Mouse (Mus musculus): ENCODE results near the gene Polr3g. TPM values are rescaled to one million over a fixed set of nuclear protein-coding genes. Genes with fewer than 3 reads are reported as not detected.

Gene Polr3g
- polyA plus RNA-seq, 1 experiment from 2014 or later = 5.3 TPM

DNA sequence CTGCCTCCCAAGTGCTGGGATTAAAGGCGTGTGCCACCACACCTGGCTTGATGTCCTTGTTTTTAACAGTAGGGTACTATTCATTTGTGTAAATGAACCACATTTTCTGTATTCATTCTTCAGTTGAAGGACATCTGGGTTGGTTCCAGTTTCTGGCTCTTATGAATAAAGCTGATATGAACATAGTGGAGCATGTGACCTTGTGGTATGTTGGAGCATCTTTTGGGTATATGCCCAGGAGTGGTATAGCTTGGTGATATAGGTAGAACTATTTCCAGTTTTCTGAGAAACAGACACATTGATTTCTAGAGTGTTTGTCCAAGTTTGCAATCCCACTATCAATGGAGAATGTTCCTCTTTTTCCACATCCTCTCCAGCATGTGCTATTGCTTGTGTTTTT, 3.1 kb upstream of the Polr3g start:
- Histone ChIP-seq H3K27ac (replicated peaks) (no peak overlapping the region), H3K4me2 (no peak overlapping the region), H3K9ac (no peak overlapping the region), H3K27me3 (no peaks in the 10 kb centered on the region), H3K9me3 (no peaks in the 10 kb centered on the region), H3K4me1 (replicated peaks) (peaks cover 18% of the 10 kb centered on the region), H3K36me3 (no peaks in the 10 kb centered on the region), H3K4me3 (no peak overlapping the region)
- no peak for ATAC-seq (ENCODE audit: low FRiP score, low read depth)
- WGBS = 97% methylated on average over 1 of the region's 1 CpGs

DNA sequence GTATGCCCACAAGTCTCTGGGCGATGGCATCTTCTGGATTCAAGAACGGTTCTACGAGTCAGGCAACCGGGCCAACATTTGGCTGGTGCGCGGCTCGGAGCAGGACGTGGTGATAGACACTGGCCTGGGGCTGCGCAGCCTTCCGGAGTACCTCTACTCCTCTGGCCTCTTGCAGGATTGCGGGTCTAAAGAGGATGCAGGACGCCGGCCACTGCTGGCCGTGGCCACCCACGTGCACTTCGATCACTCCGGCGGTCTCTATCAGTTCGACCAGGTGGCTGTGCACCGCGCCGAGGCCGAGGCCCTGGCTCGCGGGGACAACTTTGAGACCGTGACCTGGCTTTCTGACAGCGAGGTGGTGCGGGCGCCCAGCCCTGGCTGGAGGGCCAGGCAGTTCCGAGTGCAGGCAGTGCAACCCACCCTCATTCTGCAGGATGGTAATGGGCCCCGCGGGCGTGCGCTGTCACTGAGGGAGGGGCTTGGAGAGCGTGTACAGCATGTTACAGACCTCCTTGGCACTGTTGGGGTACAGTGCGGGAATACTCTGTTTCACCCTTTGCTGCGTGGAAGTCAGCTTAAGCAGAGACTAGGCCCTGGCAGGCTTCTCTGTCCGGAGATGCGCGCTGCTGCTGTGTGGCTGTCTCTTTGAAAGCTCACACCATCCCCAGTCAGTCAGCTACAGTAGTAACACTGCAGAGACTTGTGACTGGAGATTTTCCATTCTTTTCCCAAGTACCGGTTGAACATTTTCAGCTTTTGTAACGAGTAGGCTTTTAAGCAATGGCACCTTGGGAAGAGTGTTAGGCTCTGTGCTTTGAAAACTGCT, 946 bp upstream of the Polr3g start:
- Histone ChIP-seq H3K36me3 (no peaks in the 10 kb centered on the region), H3K4me2 (peak overlapping the region; percentile 93), H3K27ac (replicated peaks) (peak overlapping the region; percentile 94), H3K4me3 (peak overlapping the region; percentile 79), H3K27me3 (no peaks in the 10 kb centered on the region), H3K9ac (peak overlapping the region; percentile 78), H3K9me3 (no peaks in the 10 kb centered on the region), H3K4me1 (replicated peaks) (peaks cover 18% of the 10 kb centered on the region)
- ATAC-seq (ENCODE audit: low FRiP score, low read depth) = peak; percentile 65
- WGBS = under 1% methylated on average over 42 of the region's 42 CpGs

DNA sequence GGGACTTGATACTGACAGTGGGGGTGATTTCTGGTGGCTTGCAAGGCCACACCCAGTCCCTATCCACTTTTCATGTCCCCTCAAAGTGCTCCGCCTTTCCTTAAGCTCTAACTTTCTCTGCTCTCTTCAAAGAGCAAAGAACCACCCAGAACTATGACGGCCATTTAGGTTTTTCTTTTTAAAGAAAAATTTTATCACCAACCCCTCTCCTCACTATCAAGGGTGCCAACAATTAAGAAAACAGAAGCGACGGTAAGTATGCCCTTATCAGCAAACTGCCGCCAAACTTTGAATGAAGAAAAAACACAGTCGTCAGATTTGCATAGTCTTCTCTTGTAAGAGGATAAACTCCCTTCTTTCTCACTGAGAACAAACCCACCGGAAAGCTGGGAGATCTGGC, 547 bp downstream of the Polr3g start:
- Histone ChIP-seq H3K4me3 (peak overlapping the region; percentile 79), H3K27me3 (no peaks in the 10 kb centered on the region), H3K9me3 (no peaks in the 10 kb centered on the region), H3K36me3 (no peaks in the 10 kb centered on the region), H3K9ac (peak overlapping the region; percentile 78), H3K27ac (replicated peaks) (no peak overlapping the region), H3K4me1 (replicated peaks) (peaks cover 18% of the 10 kb centered on the region), H3K4me2 (peak overlapping the region; percentile 93)
- no peak for ATAC-seq (ENCODE audit: low FRiP score, low read depth)
- 1% methylated on average over 7 of the region's 7 CpGs for WGBS

DNA sequence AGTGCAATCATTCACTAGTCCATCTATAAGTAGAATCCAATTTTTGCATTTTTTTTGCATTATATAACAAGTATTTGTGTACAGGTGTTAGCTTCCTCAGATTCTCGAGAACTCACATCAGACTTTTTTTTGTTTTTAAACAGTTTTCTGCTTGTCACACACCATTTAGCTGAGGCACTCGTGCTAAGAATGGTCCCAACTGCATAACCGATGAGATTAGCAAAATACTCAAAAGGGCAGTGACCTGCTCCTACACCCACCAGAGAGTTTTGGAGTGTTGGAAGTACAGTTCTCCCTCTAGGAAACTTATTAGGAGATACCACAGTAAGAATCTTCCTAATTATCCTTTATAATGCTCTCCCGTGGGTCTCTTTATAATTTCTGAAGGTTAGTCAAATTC, 1.0 kb downstream of the Polr3g start:
- Histone ChIP-seq H3K4me3 (peak overlapping the region; percentile 79), H3K36me3 (no peaks in the 10 kb centered on the region), H3K9me3 (no peaks in the 10 kb centered on the region), H3K4me2 (peak overlapping the region; percentile 93), H3K27ac (replicated peaks) (no peak overlapping the region), H3K4me1 (replicated peaks) (peaks cover 18% of the 10 kb centered on the region), H3K27me3 (no peaks in the 10 kb centered on the region), H3K9ac (no peak overlapping the region)
- ATAC-seq (ENCODE audit: low FRiP score, low read depth) = no peak
- WGBS = 32% methylated on average over 4 of the region's 4 CpGs

DNA sequence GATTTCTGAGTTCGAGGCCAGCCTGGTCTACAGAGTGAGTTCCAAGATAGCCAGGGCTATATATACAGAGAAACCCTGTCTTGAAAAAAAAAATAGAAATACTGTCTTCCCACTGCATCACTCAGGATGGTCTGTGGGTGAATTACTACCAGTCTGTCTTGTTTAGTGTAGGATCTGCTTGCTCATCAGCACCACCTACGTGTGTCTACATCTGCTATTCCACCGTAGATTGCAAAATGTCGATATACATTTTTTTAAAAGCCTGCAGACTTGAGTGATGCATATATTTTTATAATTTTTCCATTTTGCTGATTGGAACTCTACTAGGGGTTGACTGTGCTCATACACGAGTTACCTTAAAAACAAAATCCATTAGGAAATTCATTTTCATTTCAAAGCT, 4.5 kb downstream of the Polr3g start:
- H3K27ac ChIP-seq (replicated peaks) = no peak overlapping the region
- H3K4me2 ChIP-seq = no peak overlapping the region
- no peaks in the 10 kb centered on the region for H3K27me3 ChIP-seq
- peaks cover 5% of the 10 kb centered on the region for H3K4me1 ChIP-seq (replicated peaks)
- no peak overlapping the region for H3K4me3 ChIP-seq
- H3K9me3 ChIP-seq = no peaks in the 10 kb centered on the region
- ATAC-seq (ENCODE audit: low FRiP score, low read depth) = no peak
- no peak overlapping the region for H3K9ac ChIP-seq
- WGBS = 93% methylated on average over 5 of the region's 5 CpGs
- no peaks in the 10 kb centered on the region for H3K36me3 ChIP-seq

DNA sequence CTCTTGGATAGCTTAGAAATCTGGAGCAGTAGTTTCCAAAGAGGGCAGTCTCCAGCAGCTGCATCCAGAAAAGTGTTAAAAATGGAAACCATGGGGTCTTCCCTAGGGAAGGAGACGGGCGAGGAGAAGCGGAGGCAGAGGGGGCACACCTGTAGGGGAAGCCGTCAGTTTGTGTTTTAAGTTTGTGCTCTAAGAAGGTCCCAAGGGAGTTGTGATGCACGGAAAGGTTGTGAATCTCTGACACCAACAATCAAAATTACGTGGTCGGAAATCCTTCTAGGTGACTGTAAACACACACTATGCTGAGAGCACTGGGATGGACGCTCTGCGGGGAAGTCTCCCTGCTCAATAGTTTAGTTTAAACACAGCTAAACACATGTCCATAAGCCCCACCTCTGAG, 7.2 kb downstream of the Polr3g start:
- Histone ChIP-seq H3K4me2 (no peak overlapping the region), H3K4me3 (no peak overlapping the region), H3K27me3 (no peaks in the 10 kb centered on the region), H3K4me1 (replicated peaks) (no peaks in the 10 kb centered on the region), H3K36me3 (no peaks in the 10 kb centered on the region), H3K27ac (replicated peaks) (no peak overlapping the region), H3K9ac (no peak overlapping the region), H3K9me3 (no peaks in the 10 kb centered on the region)
- WGBS = 81% methylated on average over 9 of the region's 9 CpGs
- ATAC-seq (ENCODE audit: low FRiP score, low read depth) = no peak

DNA sequence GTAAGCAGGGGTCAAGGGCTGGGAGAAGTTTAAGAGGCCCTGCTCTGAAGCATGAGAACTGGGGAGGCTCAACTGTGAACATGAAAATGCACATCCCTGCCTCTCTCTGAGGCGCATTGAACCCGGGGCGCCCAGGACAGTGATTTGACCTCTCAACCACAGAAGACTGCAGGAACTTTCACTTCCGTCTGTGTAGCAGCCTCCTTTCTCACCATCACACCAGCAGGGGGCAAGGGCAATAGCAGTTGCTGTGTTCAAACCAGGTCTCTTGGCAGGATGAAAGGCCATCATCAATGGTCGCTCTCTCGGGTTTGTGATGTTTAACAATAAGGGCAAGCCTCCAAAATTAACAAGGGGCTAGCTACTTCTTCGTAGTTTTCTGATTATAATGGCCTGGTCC, 7.7 kb downstream of the Polr3g start:
- H3K27me3 ChIP-seq = no peaks in the 10 kb centered on the region
- H3K4me2 ChIP-seq = no peak overlapping the region
- no peak overlapping the region for H3K9ac ChIP-seq
- H3K4me3 ChIP-seq = no peak overlapping the region
- 63% methylated on average over 7 of the region's 7 CpGs for WGBS
- H3K9me3 ChIP-seq = no peaks in the 10 kb centered on the region
- no peaks in the 10 kb centered on the region for H3K4me1 ChIP-seq (replicated peaks)
- no peak overlapping the region for H3K27ac ChIP-seq (replicated peaks)
- ATAC-seq (ENCODE audit: low FRiP score, low read depth) = no peak
- H3K36me3 ChIP-seq = no peaks in the 10 kb centered on the region

DNA sequence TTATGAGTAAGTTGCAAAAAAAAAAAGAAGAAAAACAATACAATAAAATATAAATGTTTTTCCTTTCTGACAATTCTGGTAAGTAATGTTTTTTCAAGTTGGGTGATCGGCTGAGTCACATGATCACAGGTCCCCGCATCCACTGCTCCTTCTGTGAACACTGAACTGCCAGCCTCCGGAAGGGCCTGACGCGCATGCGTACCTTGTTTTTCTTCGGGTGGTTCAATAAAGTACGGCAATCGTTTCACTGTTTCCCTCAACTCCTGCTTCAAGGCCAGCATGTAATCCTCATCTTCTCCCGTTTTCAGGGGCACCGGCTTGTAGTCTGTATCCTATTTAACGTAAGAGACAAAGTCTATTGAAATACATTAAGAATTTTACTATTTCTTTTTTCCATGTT, 16.4 kb downstream of the Polr3g start:
- Histone ChIP-seq H3K9ac (no peak overlapping the region), H3K36me3 (no peaks in the 10 kb centered on the region)

DNA sequence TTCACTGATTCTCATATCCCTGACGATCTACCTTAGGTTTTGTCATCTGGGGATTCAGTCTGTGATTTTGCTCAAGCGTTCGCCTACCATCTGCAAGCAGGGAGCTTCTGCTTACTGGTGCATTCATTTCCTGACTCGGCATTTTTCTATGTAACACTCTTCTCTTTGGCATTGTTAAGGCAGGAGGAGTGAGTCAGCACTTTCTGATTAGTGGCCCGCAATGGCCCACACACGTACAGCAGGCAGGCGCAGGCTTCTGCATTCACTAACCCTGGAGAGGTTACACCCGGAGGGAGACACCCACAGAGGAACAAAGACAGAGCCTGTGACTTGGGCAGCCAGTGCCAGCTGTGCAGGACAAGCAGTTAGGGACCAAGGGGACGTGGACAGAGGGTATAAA, 19.2 kb downstream of the Polr3g start:
- Histone ChIP-seq H3K27me3 (no peaks in the 10 kb centered on the region), H3K4me2 (no peak overlapping the region), H3K9ac (no peak overlapping the region), H3K27ac (replicated peaks) (no peak overlapping the region), H3K9me3 (no peaks in the 10 kb centered on the region), H3K4me1 (replicated peaks) (no peaks in the 10 kb centered on the region), H3K36me3 (no peaks in the 10 kb centered on the region), H3K4me3 (no peak overlapping the region)
- peak; percentile 45; the same call in 1 of the 2 replicates for ATAC-seq (ENCODE audit: low FRiP score, low read depth)
- WGBS = 36% methylated on average over 9 of the region's 9 CpGs

More for the DNA sequence above, 16.4 kb downstream of the Polr3g start:
- 95% methylated on average over 12 of the region's 12 CpGs for WGBS
- ATAC-seq (ENCODE audit: low FRiP score, low read depth) = no peak
- Histone ChIP-seq H3K27ac (replicated peaks) (no peak overlapping the region), H3K4me3 (no peak overlapping the region), H3K27me3 (no peaks in the 10 kb centered on the region), H3K4me1 (replicated peaks) (no peaks in the 10 kb centered on the region), H3K4me2 (no peak overlapping the region), H3K9me3 (no peaks in the 10 kb centered on the region)

DNA sequence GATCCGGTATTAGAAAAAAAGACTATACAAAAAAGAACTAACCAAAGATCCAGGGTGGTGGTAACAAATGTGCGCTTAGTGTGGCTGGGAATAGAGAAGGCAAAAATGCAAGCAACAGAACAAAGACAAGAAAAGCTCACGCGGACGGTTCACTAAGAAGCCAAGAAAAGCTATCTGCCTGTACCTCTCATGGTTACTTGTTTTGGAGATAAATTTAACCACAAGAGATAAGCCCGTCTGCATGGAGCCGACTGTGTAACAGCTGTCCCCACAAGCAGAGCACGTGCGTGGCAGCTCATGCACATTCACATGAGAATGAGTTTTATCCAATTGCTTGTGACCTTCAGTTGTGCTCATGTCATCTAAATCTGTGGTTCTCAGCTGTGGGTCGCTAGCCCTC, 20.3 kb downstream of the Polr3g start:
- ATAC-seq (ENCODE audit: low FRiP score, low read depth) = no peak
- Histone ChIP-seq H3K27me3 (no peaks in the 10 kb centered on the region), H3K4me3 (no peak overlapping the region), H3K9me3 (no peaks in the 10 kb centered on the region), H3K4me1 (replicated peaks) (no peaks in the 10 kb centered on the region), H3K4me2 (no peak overlapping the region), H3K36me3 (no peaks in the 10 kb centered on the region), H3K27ac (replicated peaks) (no peak overlapping the region), H3K9ac (no peak overlapping the region)
- 83% methylated on average over 10 of the region's 10 CpGs for WGBS

DNA sequence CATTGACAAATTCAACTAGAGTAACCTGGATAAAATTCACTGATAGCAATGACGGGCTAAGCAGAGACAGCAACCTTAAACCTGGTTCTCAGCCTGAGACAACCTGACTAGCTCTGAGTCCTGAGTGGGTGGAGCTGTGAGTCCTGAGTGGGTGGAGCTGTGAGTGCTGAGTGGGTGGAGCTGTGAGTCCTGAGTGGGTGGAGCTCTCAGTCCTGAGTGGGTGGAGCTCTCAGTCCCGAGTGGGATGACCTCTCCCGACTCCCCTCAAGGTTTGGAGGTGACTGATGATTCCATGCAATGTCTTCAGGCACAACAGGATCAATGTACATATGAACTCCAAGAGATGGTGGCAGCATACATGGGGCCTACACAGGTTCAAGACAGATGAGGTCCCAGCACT, 21.2 kb downstream of the Polr3g start:
- no peak for ATAC-seq (ENCODE audit: low FRiP score, low read depth)
- no peaks in the 10 kb centered on the region for H3K27me3 ChIP-seq
- 88% methylated on average over 3 of the region's 3 CpGs for WGBS
- H3K9me3 ChIP-seq = no peaks in the 10 kb centered on the region
- no peaks in the 10 kb centered on the region for H3K36me3 ChIP-seq
- H3K4me1 ChIP-seq (replicated peaks) = no peaks in the 10 kb centered on the region
- no peak overlapping the region for H3K9ac ChIP-seq
- no peak overlapping the region for H3K27ac ChIP-seq (replicated peaks)
- no peak overlapping the region for H3K4me2 ChIP-seq
- no peak overlapping the region for H3K4me3 ChIP-seq

DNA sequence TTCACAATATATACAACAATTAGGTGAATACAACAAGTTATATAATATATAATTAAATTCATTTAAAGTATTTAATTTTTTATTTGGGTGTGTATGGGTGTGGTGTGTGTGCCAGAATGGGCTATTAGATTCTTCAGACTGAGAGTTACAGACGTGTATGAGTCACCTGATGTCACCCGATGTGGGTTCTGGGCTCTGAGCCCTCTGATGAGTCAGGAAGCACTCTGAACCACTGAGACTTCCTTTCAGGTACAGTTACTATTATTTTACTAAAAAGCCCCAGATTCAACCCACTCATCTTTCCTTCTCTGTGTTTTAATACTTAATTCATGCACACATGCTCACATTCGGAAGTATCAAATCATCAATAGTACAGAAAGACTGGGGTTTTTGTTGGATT, 25.9 kb downstream of the Polr3g start:
- no peak overlapping the region for H3K9ac ChIP-seq
- 90% methylated on average over 3 of the region's 3 CpGs for WGBS
- H3K36me3 ChIP-seq = 0 out of 2 replicates have a peak, but pooled peaks cover 2% of the 10 kb centered on the region
- ATAC-seq (ENCODE audit: low FRiP score, low read depth) = no peak
- H3K9me3 ChIP-seq = no peaks in the 10 kb centered on the region
- no peaks in the 10 kb centered on the region for H3K4me1 ChIP-seq (replicated peaks)
- H3K27ac ChIP-seq (replicated peaks) = no peak overlapping the region
- no peak overlapping the region for H3K4me3 ChIP-seq
- no peak overlapping the region for H3K4me2 ChIP-seq
- no peaks in the 10 kb centered on the region for H3K27me3 ChIP-seq

DNA sequence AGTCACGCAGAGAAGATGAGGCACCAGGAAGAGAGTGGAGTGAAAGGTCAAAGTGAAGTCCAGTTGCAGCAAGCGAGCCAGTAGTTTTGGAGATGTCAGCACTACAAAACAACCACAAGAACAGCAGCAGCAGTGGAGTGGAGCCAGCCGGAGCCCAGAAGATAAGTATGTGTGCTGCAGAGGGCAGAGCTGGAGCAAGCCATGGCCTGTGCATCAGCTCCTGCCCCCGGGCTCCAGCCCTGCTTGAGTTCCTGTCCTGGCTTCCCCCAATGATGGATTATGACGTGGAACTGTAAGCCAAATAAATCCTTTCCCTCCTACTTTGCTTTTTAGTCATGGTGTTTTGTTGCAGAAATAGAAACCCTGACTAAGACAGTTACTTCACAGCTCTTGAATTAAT, 26.6 kb downstream of the Polr3g start:
- H3K4me2 ChIP-seq = no peak overlapping the region
- no peak for ATAC-seq (ENCODE audit: low FRiP score, low read depth)
- no peaks in the 10 kb centered on the region for H3K4me1 ChIP-seq (replicated peaks)
- H3K27me3 ChIP-seq = no peaks in the 10 kb centered on the region
- H3K4me3 ChIP-seq = no peak overlapping the region
- H3K9ac ChIP-seq = no peak overlapping the region
- H3K27ac ChIP-seq (replicated peaks) = no peak overlapping the region
- H3K9me3 ChIP-seq = no peaks in the 10 kb centered on the region
- 0 out of 2 replicates have a peak, but pooled peaks cover 2% of the 10 kb centered on the region for H3K36me3 ChIP-seq
- WGBS = 93% methylated on average over 5 of the region's 5 CpGs
